Mouse (Mus musculus): ENCODE measurements around the gene Sell. TPM values are rescaled to one million over a fixed set of nuclear protein-coding genes. Genes with fewer than 3 reads are reported as not detected.

The Sell gene
- polyA plus RNA-seq, 1 experiment from 2014 or later, result not detected

DNA sequence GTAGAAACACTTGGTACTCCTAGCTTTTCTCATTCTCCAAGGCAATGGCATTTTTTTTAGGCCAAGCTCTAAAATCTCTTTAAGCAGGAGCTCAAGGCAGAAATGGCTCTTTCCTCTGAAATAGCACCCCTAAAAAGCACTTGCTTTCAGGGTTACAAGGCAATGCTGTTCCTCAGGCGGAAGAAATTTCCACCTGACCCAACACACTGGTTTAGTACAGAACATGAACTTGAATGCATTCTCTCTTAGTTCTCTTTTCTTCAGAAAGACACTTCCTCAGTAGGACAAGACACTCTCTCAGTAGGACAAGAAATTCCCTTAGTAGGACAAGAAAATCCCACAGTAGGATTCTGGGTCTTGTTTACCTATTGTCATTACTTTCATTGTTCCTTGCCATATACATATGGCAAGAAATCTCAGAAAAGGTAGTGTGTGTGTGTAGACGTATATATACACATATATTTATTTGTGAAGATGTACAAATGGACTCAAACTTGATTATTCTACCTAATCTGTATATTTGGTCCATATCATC lies 12.9 kb downstream of the Sell start:
- Histone ChIP-seq H3K9me3 (replicated peaks) (no peaks in the 10 kb centered on the region), H3K4me1 (replicated peaks) (no peaks in the 10 kb centered on the region), H3K27ac (ENCODE audit: poor library complexity, severe bottlenecking) (no peak overlapping the region), H3K4me3 (no peak overlapping the region), H3K9ac (no peak overlapping the region), H3K36me3 (no peaks in the 10 kb centered on the region), H3K4me2 (no peak overlapping the region), H3K27me3 (replicated peaks) (no peaks in the 10 kb centered on the region)
- no peak for ATAC-seq (ENCODE audit: insufficient number of reproducible peaks, low FRiP score)
- WGBS, result 75% methylated on average over 2 of the region's 2 CpGs

DNA sequence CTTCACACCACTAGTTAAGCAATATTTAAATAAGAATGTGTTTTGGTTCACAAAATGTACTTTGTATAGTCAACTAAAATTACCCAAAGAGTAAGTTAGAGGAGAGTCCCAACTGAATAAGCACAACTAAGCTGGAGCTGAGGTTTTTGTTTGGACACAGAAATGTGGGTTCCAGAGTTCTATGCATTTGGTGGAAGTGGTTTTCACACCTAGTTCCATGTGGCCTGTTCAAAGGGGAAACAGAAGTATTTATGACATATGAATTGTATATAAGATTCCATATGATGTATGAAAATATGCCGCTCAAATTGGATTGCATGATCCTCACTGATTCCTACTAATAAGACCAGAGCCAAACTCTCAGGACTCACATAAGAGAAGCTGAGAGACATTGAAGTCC lies 13.6 kb downstream of the Sell start:
- WGBS, result 91% methylated on average over 1 of the region's 1 CpGs
- ATAC-seq (ENCODE audit: insufficient number of reproducible peaks, low FRiP score), result no peak
- H3K4me3 ChIP-seq, result no peak overlapping the region
- no peaks in the 10 kb centered on the region for H3K36me3 ChIP-seq
- H3K4me1 ChIP-seq (replicated peaks), result no peaks in the 10 kb centered on the region
- H3K9me3 ChIP-seq (replicated peaks), result no peaks in the 10 kb centered on the region
- no peaks in the 10 kb centered on the region for H3K27me3 ChIP-seq (replicated peaks)
- no peak overlapping the region for H3K4me2 ChIP-seq
- no peak overlapping the region for H3K9ac ChIP-seq
- no peak overlapping the region for H3K27ac ChIP-seq (ENCODE audit: poor library complexity, severe bottlenecking)

DNA sequence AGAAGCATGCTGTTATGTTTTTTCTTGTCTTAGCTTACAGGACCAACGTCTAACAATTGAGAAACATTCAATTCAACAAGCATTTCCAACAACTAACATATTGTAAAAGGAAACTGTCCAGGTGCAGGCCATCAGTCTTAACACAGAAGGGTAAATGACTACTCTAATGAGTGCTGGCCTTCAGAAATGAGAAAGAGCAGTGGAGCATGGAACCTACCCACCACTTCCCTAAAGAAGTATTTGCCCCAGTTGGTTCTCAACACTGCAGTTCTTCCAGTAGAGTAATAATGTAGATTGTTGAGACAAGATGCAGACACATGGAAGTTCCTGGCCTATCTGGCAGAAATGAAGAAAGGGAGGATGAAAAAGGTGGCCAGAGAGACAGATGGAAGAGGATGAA lies 14.7 kb downstream of the Sell start:
- H3K27ac ChIP-seq (ENCODE audit: poor library complexity, severe bottlenecking), result no peak overlapping the region
- no peaks in the 10 kb centered on the region for H3K27me3 ChIP-seq (replicated peaks)
- WGBS, result 49% methylated on average over 1 of the region's 1 CpGs
- no peak overlapping the region for H3K4me2 ChIP-seq
- H3K9me3 ChIP-seq (replicated peaks), result no peaks in the 10 kb centered on the region
- H3K36me3 ChIP-seq, result no peaks in the 10 kb centered on the region
- no peak for ATAC-seq (ENCODE audit: insufficient number of reproducible peaks, low FRiP score)
- H3K9ac ChIP-seq, result no peak overlapping the region
- no peak overlapping the region for H3K4me3 ChIP-seq
- H3K4me1 ChIP-seq (replicated peaks), result no peaks in the 10 kb centered on the region

DNA sequence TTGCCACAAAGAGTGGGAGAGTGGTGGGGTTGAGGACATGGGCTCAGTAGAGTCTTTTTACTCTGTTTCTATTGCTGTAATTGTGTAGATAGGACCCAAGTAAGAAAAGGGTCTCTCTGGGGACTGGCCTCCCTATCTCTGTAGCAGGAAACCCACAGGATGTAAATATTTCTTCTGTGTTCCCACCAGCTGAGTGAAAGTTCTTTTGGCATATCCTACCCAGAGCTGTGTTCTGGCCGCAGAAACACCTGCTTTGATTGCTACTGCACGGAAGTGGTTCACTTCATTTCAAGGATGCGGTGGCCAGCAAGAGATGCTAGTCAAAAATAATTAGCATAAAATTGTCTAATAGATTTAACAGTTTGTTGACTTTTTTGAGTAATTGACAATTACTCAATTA lies 15.2 kb downstream of the Sell start:
- no peak overlapping the region for H3K9ac ChIP-seq
- no peak for ATAC-seq (ENCODE audit: insufficient number of reproducible peaks, low FRiP score)
- H3K9me3 ChIP-seq (replicated peaks), result no peaks in the 10 kb centered on the region
- H3K4me3 ChIP-seq, result no peak overlapping the region
- no peak overlapping the region for H3K27ac ChIP-seq (ENCODE audit: poor library complexity, severe bottlenecking)
- no peak overlapping the region for H3K4me2 ChIP-seq
- H3K27me3 ChIP-seq (replicated peaks), result no peaks in the 10 kb centered on the region
- no peaks in the 10 kb centered on the region for H3K4me1 ChIP-seq (replicated peaks)
- H3K36me3 ChIP-seq, result no peaks in the 10 kb centered on the region
- 70% methylated on average over 3 of the region's 3 CpGs for WGBS

DNA sequence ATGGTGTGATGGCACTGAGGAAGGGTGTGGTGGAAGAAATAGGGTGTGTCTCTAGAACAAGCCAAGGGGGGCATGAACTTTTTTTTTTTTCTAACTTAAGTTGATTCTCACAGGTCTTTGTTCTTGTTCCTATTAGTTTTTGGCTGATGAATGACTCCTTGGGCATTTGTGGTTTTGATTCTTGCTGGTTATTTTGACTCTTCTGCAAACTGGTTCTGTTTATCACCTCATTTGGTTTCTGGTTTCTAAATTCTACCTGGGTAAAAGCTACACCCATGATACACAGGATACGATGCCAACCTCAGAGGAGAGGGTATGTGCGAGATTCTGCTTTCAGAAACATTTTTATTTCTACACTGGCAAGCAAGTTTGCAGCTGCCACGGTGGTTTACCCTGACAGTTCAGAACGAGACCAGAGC lies 16.6 kb downstream of the Sell start:
- Histone ChIP-seq H3K9ac (no peak overlapping the region), H3K27me3 (replicated peaks) (no peaks in the 10 kb centered on the region), H3K4me2 (no peak overlapping the region), H3K9me3 (replicated peaks) (no peaks in the 10 kb centered on the region), H3K4me3 (no peak overlapping the region), H3K36me3 (no peaks in the 10 kb centered on the region), H3K27ac (ENCODE audit: poor library complexity, severe bottlenecking) (no peak overlapping the region), H3K4me1 (replicated peaks) (no peaks in the 10 kb centered on the region)
- no peak for ATAC-seq (ENCODE audit: insufficient number of reproducible peaks, low FRiP score)
- WGBS, result 76% methylated on average over 4 of the region's 4 CpGs

DNA sequence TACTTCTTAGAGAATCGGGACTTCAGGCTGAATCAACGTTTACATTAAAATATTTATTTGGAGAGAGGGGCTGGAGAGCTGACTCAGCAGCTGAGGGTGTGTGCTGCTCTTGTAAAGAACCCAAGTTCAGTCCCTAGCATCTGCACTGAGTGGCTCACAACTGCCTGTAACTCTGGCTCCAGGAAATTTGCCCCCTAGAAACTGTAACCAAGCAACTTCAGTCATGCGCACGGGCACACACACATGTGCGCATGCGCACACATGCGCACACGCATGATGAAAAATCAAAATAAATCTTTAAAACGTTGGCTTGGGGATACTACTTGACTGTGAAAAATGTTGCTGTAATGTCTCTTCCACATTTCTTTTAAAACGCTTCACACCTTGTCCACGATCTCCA lies 17.3 kb downstream of the Sell start:
- H3K4me3 ChIP-seq, result no peak overlapping the region
- H3K36me3 ChIP-seq, result no peaks in the 10 kb centered on the region
- WGBS, result 81% methylated on average over 11 of the region's 11 CpGs
- H3K4me1 ChIP-seq (replicated peaks), result no peaks in the 10 kb centered on the region
- no peak overlapping the region for H3K4me2 ChIP-seq
- no peaks in the 10 kb centered on the region for H3K27me3 ChIP-seq (replicated peaks)
- H3K27ac ChIP-seq (ENCODE audit: poor library complexity, severe bottlenecking), result no peak overlapping the region
- H3K9me3 ChIP-seq (replicated peaks), result no peaks in the 10 kb centered on the region
- H3K9ac ChIP-seq, result no peak overlapping the region
- no peak for ATAC-seq (ENCODE audit: insufficient number of reproducible peaks, low FRiP score)

DNA sequence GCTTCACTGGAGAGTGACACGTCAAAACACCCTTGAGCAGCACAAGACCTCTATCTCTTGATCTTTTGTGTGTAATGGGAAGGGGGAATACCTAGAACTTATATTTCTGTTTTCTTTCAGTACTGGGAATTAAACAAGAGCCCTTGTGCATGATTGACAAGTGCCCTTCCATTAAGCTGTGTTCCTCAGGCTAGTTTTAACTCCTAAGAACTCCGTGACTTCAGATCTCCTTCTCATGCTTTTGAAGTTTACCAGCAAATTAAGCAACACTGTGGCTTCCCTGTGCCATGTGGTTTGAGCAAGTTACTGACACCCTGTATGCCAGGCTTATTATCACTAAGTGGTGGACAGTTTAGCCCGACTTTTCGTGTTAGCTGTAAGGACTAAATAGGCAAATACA lies 21.3 kb downstream of the Sell start:
- H3K4me2 ChIP-seq, result no peak overlapping the region
- H3K4me1 ChIP-seq (replicated peaks), result no peaks in the 10 kb centered on the region
- no peaks in the 10 kb centered on the region for H3K36me3 ChIP-seq
- ATAC-seq (ENCODE audit: insufficient number of reproducible peaks, low FRiP score), result no peak
- H3K27me3 ChIP-seq (replicated peaks), result no peaks in the 10 kb centered on the region
- WGBS, result 74% methylated on average over 4 of the region's 4 CpGs
- H3K9ac ChIP-seq, result no peak overlapping the region
- no peaks in the 10 kb centered on the region for H3K9me3 ChIP-seq (replicated peaks)
- no peak overlapping the region for H3K4me3 ChIP-seq
- H3K27ac ChIP-seq (ENCODE audit: poor library complexity, severe bottlenecking), result no peak overlapping the region

DNA sequence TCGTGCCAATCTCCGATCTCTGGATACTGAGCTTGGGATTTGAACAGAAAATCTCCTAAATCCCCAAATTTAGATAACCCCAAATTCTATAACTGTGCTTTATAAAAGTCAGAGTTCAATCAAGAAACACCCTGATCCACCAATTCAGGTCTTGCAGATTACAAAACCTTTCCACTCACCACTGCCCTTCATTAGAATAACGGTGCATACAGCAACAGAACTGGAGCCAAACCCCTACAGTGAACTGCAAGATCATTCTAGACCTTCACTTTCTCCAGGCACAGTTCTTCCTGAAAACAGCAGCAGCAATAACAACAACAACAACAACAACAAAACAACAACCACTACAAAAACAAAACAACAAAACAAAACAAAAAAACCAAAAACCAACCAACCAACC lies 25.0 kb downstream of the Sell start:
- Histone ChIP-seq H3K4me2 (no peak overlapping the region), H3K9ac (no peak overlapping the region), H3K27me3 (replicated peaks) (no peaks in the 10 kb centered on the region), H3K4me1 (replicated peaks) (no peaks in the 10 kb centered on the region), H3K4me3 (no peak overlapping the region), H3K27ac (ENCODE audit: poor library complexity, severe bottlenecking) (no peak overlapping the region), H3K9me3 (replicated peaks) (no peaks in the 10 kb centered on the region), H3K36me3 (no peaks in the 10 kb centered on the region)
- 68% methylated on average over 3 of the region's 3 CpGs for WGBS
- no peak for ATAC-seq (ENCODE audit: insufficient number of reproducible peaks, low FRiP score)

DNA sequence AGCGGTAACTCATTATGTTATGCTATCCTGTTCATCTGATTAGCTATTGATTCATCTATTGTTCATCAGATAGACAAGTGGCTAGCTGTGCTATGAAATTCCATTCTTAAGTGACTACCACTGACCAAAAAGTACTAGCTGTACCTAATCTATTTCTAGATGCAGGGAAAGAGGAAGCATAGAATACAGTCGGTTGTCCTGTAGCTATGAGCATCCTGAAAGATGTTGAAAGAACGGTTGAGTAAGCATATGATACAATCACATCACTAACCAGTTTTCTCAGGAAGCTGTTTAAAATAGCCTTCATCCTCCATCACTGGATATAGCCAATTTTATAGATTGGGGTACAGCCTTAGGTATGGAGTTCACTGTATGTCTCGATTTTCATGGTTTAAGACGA lies 26.1 kb downstream of the Sell start:
- Histone ChIP-seq H3K27ac (ENCODE audit: poor library complexity, severe bottlenecking) (no peak overlapping the region), H3K4me1 (replicated peaks) (no peaks in the 10 kb centered on the region)

DNA sequence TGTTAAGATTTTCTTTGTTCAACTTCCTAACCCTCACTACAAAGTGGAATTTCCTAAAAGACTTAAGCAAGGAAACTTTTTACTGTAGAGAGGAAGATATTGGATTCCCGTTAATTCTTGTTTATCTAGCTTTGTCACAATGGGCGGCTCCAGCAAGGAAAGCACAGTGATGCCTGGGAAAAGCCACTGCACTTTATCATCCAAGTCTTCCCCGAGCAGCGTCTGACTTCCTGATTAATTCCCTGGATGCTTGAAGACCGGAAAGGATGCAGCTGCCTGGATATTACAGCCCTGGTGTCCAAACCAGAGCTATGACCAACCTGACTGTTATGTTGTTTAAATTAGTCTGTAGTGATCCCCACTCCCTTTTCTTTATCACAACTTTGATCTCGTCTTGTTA lies 35.0 kb downstream of the Sell start:
- Histone ChIP-seq H3K9me3 (replicated peaks) (no peaks in the 10 kb centered on the region), H3K4me1 (replicated peaks) (no peaks in the 10 kb centered on the region), H3K36me3 (no peaks in the 10 kb centered on the region), H3K27ac (ENCODE audit: poor library complexity, severe bottlenecking) (no peak overlapping the region), H3K27me3 (replicated peaks) (no peaks in the 10 kb centered on the region), H3K4me2 (no peak overlapping the region), H3K4me3 (no peak overlapping the region), H3K9ac (no peak overlapping the region)
- 39% methylated on average over 6 of the region's 6 CpGs for WGBS
- ATAC-seq (ENCODE audit: insufficient number of reproducible peaks, low FRiP score), result no peak

More for the DNA sequence above, 26.1 kb downstream of the Sell start:
- Histone ChIP-seq H3K36me3 (no peaks in the 10 kb centered on the region), H3K27me3 (replicated peaks) (no peaks in the 10 kb centered on the region), H3K4me3 (no peak overlapping the region), H3K9ac (no peak overlapping the region), H3K9me3 (replicated peaks) (no peaks in the 10 kb centered on the region), H3K4me2 (no peak overlapping the region)
- 85% methylated on average over 5 of the region's 5 CpGs for WGBS
- no peak for ATAC-seq (ENCODE audit: insufficient number of reproducible peaks, low FRiP score)

DNA sequence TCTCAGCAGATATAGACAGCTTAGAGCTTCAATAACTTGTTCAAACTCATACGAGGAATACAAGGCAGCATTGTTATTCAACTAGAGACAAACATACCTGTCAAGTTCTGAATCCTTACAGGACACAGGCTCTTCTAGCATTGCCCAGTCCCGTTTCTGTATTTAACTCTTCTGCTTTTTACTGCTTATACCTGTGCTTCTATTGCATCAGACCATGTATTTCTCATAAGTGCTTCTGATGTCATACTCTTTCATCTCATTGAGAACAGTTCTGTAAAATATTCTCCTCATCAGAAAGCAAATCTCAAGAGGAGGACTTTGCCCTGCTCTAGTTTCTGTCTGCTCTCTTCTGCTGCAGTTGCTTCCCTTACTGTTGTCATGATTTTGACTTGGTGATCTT lies 36.1 kb downstream of the Sell start:
- Histone ChIP-seq H3K9ac (no peak overlapping the region), H3K9me3 (replicated peaks) (no peaks in the 10 kb centered on the region), H3K4me1 (replicated peaks) (no peaks in the 10 kb centered on the region), H3K27ac (ENCODE audit: poor library complexity, severe bottlenecking) (no peak overlapping the region), H3K36me3 (no peaks in the 10 kb centered on the region), H3K4me2 (no peak overlapping the region), H3K27me3 (replicated peaks) (no peaks in the 10 kb centered on the region), H3K4me3 (no peak overlapping the region)
- 85% methylated on average over 2 of the region's 2 CpGs for WGBS
- ATAC-seq (ENCODE audit: insufficient number of reproducible peaks, low FRiP score), result no peak

DNA sequence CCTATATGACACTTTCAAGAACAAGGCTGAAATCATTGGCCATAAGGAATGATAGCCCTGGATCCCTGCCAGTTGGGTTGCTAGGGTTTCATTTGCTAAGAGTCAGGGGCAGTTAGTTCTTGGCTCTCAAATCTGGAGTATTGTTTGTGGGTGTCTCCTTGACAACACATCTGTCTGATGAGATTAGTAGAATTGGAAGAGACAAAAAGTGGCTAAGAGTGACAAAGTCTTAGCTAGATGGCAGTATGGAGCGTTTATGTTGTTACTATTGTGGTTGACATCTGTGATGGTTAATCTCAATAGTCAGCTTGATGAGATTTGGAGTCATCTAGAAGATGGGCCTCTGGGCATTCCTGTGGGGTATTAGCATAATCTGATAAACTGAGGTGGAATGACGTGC lies 36.6 kb downstream of the Sell start:
- H3K9ac ChIP-seq, result no peak overlapping the region
- H3K36me3 ChIP-seq, result no peaks in the 10 kb centered on the region
- H3K4me2 ChIP-seq, result no peak overlapping the region
- WGBS, result 60% methylated on average over 2 of the region's 2 CpGs
- H3K4me1 ChIP-seq (replicated peaks), result no peaks in the 10 kb centered on the region
- H3K9me3 ChIP-seq (replicated peaks), result no peaks in the 10 kb centered on the region
- no peak for ATAC-seq (ENCODE audit: insufficient number of reproducible peaks, low FRiP score)
- H3K4me3 ChIP-seq, result no peak overlapping the region
- H3K27ac ChIP-seq (ENCODE audit: poor library complexity, severe bottlenecking), result no peak overlapping the region
- no peaks in the 10 kb centered on the region for H3K27me3 ChIP-seq (replicated peaks)
